Mouse (Mus musculus) mature B cell (primary cell): ENCODE measurements around the gene Trove2.

ENCODE experiments used
- in situ Hi-C: fragments of 300-500 bp; cut with MboI; formaldehyde crosslinking; loops from 2 replicates; pipeline ENCODE4 v1.14.3; 2019

Gene Trove2

DNA sequence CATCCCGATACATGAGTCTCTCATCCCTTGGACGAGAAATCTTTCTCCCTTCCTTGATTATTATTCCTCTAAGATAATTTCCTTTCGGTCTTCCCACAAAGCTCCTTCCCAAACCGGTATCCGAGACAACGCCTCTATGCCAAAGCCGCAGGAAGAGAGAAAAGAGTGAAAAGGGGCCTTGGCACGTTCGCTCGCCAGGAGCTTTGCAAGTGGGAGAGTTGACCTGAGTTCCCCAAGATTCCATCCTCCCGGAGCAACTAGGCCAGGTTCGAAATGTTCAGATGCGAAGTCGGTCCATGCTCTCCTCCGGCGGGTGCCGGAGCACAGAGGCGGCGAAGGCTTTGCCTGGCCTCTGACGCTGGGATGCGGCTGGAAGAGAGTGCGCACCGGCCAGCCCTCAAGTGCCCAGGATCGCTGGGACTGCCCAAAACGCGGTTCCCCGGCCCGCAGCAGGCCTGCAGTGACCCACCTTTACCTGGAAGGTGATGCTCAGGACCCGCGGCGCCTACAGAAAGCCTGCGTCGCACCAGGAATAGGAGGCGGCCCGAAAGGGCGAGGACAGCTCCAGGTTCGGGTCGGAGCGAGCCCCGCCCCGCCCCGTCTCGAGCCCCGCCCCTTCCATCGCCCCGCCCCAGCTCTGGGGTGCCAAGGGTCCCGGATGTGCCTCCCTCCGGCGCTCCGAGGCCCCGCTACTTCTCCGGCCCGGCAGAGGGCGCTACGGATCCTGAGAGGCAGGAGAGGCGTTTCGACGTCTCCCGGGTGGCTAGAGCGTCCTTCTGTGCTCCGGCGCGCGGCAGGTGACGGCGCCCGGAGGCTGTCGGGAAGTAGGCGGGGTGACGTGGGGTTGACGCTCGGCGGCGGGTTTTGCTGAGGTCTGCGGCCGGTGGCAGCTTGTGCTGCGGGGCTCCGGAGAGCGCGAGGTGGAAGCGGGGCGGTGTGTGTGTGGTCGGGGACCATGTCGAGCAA lies at the start of gene Trove2, which contains the start of gene Uchl5:
Gene Trove2 (minus strand): TSS at position 623 of the 966 bp plus-strand sequence.
Gene Uchl5 (plus strand): TSS at position 827 of the 966 bp plus-strand sequence.
- in situ Hi-C loops, result no loop called here

DNA sequence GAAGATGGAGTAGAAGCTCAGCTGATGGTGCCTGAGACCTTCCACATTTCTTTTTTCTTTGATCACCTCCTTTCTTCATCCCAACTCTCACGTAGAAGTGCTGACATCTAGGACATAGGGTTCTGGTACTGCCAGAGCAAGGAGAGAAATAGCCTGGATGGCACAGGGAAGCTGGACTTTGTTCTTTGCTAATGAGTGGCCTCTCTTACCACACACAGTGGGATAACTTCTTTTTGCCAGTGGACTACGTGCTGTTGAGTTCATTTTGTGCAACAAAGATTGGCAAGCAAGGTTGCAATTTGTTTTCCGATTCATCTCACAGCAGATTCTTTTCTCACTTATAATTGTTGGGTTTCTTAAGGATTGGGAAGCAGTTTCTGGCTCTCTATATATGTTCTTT lies 45.8 kb upstream of the Trove2 start:
- in situ Hi-C loops, result no loop called here

DNA sequence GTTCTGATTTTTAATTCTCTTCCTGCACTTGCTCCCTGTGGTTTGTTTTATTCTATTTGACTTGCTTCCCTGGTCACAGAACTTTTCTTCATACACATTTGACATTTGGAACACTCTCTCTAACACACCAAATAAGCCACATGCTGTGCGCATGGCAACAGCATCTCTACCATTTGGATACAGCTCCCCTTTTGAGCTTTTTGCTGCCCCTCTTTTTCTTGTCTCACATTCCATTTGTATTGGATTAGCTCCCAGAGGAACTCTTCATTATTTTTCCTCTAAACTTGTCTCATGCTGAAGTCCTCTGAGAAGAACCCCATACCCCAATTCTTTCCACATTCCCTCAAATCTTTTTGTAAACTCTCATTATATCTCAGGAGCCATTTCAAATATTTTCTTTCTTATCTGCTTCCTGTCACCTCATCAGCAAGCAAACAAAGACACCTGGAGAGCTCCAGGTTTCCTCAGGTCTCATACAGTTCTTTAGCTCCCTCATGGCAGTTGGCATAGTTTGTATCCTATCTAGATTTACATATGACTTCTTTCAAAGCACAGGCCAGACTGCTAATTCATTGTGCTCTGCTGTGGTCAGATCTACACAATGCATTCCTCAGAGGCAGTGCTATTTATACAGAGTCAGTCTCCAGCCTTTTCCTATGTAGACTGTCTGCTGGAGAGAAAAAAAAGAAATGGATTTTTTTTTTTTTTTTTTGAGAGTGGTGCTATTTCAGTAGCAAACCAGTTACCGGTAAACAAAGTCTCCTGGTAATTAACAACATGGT lies 43.4 kb upstream of the Trove2 start:
- in situ Hi-C loops, result no loop called here

DNA sequence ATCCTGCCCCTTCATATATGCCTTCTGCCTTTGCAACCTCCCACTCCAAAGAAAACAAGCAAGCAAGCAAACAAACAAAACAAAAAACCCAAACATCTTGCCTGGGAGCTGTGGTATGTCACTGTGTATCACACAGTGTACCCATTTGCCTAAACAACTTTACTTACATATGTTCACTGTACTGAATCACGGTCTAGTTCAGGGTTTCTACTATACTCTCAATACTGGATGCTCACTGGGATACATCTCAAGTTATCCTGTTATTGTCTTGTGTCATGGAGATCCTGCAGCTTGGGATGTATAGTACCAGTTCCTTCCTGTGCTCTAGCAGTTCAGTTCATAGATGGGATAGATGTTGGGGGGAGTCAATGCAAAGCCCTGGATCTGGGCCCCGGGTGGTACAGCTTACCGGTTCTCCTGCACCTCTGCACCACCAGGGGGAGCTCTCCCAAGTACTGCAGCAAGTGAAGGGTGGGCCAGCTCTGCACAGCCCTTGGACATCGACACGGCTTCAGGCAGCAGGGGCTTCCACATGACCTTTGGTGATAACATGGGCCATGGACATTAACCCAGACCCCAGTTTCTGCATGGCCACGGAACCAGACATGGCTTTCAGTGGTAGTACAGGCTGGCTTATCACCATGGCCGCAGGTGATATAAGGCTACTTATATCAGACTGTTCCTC lies 37.0 kb upstream of the Trove2 start:
- in situ Hi-C loops, result loop anchor here (5.0 to 10.0 kb wide), 2 partner anchors 188 to 361 kb away; partner anchors contain the start of genes Rgs13 and Rgs2

DNA sequence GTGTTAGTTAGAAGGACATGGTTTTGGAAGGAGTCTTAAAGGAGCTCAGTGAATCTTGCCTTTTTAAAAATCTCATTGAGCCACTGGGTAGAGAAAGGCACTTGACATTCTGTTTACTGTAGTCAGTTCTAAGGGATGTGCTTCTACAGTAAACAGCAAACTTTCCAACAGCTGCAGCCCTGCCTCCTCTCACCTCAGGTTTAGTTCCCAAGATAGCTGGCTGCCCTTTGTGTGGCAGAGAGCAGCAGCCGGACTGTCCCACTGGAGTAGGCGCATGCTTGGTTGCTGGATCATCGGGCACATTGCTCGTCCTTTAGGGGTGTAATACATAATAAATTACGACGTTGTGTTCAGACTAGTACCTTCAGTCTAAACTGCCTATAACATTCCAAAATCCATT lies 32.2 kb upstream of the Trove2 start:
- in situ Hi-C loops, result no loop called here

DNA sequence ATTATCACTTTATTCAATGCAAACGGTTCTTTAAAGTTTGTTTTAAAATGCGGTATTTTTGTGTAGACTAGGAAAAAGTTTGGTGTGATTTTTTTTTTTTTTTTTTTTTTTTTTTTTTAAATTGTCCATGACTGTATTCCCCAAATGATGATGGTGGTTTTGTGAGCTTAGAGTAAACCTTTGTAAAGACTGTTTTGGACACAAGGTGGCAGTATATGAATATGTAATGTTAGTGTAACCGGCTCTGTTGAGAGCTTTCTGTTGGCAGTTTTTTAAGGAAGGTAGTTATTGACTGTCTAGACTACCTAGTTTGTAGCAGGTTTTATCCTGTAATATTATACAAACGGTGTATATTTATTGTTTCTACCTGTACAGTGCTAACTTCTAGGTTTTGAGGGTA lies 26.7 kb upstream of the Trove2 start:
- in situ Hi-C loops, result no loop called here

DNA sequence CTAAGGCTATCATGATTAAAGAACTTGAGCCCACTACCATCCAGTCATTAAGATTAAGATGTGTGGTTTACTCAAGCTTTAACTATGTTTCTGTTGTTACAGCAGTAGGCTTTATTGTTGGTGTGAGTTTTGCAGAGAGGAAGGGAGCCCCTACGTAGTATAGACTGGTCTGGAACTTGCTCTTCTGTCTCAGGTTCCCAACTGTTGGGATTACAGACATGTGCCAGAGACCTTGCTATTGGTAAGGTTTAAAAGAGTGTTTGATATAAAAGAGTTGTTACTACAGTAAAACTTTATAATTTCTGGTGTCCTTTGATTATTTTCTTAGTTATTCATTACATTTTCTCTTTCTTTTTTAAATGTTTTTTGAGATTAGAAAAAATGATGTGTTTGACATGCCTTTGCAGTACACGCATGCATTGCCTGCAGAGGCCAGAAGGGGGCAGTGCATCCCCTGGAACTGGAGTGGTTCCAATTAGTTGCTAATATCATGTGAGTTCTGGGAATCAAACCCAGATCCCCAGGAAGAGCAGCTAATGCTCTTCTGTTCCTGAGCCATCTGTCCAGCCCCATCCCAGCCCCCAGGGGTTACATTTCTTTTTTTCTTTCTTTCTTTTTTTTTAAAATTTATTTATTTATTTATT lies 11.8 kb upstream of the Trove2 start:
- in situ Hi-C loops, result no loop called here

DNA sequence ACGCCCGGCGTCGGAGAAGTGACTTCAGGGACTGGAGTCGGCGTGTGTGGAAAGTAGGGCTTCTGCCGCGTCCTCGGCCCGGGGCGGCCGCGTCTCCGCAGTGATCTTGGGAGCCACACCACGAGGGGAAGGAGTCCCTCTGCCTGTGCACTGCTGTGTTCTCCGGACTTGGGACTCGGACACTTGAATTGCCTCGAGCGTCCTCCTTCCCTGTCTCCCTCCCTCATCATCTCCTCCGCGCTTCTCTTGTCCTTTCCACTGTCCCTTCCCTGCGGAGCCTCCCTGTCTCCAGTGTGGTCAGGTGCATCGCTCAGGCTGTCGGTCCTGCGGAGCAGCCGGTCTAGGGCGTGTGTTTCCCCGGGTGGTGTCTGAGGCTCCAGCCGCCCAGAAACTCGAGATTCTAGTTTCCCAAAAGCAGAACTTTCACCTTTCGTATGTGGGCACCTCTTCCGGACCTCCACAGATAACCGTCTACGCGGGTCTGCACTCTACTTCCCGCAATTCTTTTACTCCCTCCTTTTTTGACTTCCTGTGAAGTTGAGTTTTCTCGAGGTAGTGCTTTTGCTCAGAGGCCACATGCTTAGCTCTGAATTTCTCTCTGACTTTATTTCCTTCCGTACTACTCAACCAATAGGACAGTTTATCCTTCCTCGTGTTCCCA lies 820 bp upstream of the Trove2 start:
- in situ Hi-C loops, result no loop called here

DNA sequence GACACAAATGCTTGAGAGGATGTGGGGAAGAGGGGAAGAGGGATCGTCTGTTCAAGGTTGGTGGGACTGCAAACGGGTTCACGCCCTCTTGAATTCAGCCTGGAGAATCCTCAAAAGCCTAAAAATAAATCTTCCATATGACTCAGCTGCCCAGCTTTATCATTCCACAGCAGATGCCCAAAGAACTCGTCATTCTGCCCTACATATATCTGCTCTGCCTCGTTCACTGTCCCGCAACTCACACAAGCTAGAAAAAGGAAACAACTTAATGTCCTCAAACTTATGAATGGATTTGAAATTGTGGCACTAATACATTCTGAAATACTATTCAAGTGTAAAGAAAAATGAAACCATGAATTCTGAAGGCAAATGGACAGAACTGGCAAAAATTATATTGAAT lies 3.0 kb downstream of the Trove2 start:
- in situ Hi-C loops, result no loop called here

DNA sequence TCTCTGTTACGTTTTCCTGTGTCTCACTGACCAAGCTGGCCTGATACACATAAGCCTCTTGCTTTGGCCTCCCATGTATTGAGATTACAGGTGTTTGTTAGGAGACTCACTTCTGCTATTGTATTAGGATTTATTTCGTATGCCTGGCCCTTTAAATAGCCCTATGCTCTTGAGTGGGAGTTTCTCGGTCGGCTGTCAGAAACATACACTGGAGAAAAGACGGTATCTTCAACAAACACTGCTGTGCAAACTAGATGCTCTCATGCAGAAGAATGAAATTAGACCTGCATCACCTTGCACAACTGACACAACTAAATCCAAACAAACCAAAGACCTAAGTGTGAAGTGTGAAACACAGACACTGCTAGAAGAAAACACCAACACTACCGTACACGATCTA lies 3.8 kb downstream of the Trove2 start:
- in situ Hi-C loops, result no loop called here

DNA sequence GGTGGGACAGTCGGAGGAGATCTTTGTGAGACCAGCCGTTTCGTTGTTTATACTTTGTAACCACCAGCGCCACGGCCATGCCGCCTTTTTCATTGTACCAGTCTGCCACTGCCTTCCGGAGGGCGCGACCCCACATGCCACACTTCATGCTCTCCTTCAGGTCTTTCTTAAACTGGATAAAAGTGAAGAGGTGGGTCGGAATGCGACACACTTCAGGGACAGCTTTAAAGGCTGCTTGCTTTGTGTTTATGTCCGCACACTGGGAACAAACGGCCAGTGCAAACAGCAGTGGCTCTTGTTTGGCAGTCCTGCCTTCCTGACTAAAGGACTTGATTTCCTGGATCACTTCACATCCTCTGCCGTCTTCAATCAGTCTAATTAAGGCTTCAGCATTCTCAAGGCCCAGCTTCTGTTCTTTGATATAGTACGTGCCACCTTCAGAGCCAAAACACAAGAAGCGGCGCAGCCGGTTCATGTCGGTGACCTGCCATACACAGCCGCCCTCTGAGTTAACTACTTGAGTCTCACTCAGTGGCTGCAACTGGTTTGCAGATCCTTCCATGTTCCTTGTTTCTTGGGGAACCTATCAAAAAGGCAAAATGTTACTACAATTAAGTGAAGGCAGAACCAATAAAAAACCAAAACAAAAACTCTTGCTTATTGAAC lies 6.3 kb downstream of the Trove2 start:
- in situ Hi-C loops, result no loop called here

DNA sequence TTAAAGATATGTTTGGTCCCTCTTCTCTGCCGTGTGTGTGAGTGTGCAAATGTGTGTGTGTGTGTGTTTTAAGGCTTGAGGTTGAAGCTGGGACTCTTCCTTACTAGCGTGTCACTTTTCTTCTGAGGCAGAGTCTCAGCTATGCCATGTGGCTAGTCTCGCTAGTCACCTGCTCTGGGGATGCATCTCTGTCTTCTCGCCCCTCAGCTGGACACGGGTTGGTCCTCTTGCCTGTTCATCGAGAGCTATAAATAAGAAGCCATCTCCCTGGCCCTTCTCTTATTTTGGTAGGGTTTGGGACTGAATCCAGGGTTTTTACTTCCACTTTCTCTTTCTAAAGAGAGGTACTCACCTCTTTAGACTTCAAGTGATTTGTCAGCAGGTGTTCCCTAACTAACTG lies 10.6 kb downstream of the Trove2 start:
- in situ Hi-C loops, result no loop called here

DNA sequence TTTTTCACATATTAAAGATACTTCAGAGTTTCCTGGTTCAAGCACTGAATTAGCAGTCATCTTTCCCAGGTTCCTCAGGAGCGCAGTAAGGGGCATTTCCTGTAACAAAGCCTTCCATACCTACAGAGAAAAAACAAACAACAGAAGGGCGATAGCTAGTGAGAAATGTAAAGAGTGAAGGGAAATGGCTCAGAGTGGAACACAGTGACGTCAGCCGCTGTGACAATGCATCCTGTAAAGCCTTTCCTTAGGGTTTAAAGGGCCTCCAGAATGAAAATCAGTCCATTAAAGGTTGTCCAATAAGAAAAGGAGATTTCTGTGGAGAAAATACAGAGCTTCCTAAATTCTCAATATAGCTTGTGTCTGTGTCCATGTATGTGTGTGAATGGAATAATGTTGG lies 11.1 kb downstream of the Trove2 start:
- in situ Hi-C loops, result no loop called here

DNA sequence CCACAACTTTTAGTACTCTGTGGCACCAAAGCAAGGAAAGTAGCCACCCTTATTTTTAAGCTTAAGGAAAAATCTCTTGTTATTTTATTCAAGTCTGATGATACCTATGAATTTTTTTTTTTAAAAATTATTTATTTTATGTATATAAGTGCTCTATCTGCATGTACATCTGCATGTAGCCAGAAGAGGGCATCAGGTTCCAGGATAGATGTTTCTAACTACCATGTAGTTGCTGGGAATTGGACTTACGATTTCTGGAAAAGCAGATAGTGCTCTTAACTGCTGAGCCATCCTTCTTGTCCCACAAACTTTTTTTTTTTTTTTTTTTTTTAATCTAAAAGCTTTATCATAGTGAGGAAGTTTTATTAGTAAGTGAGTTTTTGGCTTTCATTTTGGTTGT lies 12.4 kb downstream of the Trove2 start:
- in situ Hi-C loops, result no loop called here

DNA sequence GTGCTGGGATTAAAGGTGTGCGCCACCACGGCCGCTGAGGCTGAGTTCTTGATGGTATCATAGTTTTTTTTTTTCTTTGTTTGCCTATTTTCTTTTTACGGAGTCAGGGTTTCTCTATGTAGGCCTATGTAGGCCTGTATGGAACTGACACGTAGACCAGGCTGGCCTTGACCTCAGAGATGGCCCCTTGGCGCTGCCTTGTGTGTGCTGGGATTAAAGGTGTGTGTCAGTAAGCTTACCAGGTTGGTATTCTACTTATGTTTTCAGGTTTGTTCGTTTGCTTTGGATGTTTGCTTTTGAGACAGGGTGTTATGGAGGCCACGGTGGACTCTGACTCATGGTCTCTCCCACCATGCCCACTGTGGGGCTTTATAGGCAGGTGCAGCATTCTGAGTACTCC lies 14.7 kb downstream of the Trove2 start:
- in situ Hi-C loops, result no loop called here

DNA sequence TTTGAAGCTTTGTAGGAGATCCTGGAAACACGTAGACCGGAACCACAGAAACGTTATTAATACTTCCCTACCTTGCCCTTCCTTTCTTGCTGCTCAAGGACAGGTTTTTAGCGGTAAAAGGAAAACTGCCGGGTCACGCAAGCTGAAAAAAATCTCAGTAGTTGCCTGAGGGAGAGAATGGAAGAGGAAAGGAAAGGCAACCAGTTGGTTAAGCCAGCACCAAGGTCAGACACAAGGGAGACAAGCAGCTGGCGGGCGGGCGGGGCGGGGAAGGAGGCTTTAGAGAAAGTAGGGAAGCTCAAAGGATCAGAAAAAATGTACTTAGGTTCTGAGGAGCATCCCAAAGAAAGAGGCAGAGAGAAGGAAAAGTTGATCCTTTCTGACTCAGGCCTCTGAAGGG lies 31.0 kb downstream of the Trove2 start:
- in situ Hi-C loops, result no loop called here

DNA sequence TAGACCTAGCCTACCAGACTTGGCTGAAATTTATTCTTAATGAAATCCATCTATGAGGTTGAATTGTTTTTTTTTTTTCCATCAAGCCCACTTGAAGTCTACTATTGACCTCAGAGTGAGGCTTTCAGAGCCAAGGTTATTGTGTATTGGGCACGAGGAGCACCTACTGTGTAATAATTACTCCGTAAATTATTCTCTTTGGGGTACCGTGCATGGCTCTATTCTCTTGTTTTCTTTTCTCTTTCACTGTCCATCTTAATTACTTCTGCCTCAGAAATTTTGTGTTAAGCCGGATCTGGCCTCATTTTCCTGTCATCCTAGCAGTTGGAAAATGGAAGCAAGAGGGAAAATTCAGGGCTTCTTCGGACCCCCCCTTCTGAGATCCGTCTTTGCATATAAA lies 34.7 kb downstream of the Trove2 start:
- in situ Hi-C loops, result no loop called here

DNA sequence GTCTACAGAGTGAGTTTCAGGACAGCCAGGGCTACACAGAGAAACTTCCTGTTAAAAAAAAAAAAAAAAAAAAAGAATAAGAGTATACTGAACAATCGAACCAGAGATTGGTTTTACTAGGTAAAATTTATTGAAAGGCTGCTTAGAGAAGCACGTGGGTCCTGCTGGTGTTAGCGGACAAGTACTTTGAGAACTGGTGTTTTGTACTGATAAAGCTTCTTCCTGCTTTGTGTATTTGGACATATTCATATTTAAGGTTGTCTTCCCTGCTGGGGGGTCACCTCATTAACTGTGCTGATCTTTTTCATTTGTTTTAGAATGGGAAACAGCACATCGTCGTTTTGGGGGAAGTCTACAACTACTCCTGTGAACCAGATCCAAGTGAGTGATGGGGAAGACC lies 35.5 kb downstream of the Trove2 start:
- in situ Hi-C loops, result no loop called here

DNA sequence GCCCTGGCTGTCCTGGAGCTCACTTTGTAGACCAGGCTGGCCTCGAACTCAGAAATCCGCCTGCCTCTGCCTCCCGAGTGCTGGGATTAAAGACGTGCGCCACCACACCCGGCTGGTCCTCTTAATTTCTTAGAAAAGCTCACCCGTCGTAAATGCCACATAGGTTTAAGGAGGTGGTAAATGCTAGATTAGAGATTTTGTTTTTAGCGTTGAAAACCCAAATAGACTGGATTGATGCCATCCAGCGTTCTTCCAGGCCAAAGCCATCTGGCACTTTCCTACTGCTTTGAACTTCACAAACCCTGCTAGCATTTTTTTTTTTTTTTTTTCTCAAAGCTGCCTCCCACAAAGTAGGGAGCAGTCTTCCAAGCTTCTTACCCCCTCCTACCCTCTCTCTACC lies 36.3 kb downstream of the Trove2 start:
- in situ Hi-C loops, result no loop called here
